Mouse (Mus musculus) forebrain, embryonic 14.5 days (tissue): ENCODE data around the gene Slc13a5. TPM values are rescaled to one million over a fixed set of nuclear protein-coding genes. Genes with fewer than 3 reads are reported as not detected.
A peak's percentile ranks its signal among the peaks of the same experiment; 100 is the strongest.

Source experiments
- ATAC-seq: fragments of 200-750 bp; cut with Nextera tagmentation; 2 replicates; pipeline ENCODE4 v1.8.0; 2017; ENCODE audit warnings: mild to moderate bottlenecking, moderate library complexity
- DNase-seq: peaks from one replicate; pipeline ENCODE4 v3.0.0-alpha.2; 2015; ENCODE audit warnings: low spot score
- H3K27ac ChIP-seq: fragments of 300-500 bp; sonication (generic); 2 replicates; pipeline ENCODE4 v1.5.1; 2014; ENCODE audit warnings: low read depth, mild to moderate bottlenecking, control low read depth, low read length, moderate library complexity
- H3K27me3 ChIP-seq: fragments of 300-500 bp; sonication (generic); replicated peaks from 2 replicates; pipeline ENCODE4 v1.6.1; 2014; ENCODE audit warnings: low read length, control low read depth, mixed read lengths; ENCODE audit not compliant: control insufficient read depth, insufficient read depth
- H3K36me3 ChIP-seq: fragments of 300-500 bp; sonication (generic); 2 replicates; pipeline ENCODE4 v1.6.1; 2014; ENCODE audit warnings: low read length, control low read depth; ENCODE audit not compliant: control insufficient read depth, insufficient read depth
- H3K4me1 ChIP-seq: fragments of 300-500 bp; sonication (generic); 2 replicates; pipeline ENCODE4 v1.6.1; 2014; ENCODE audit warnings: antibody characterized with exemption, low read length, control low read depth; ENCODE audit not compliant: control insufficient read depth, insufficient read depth
- H3K4me2 ChIP-seq: fragments of 300-500 bp; sonication (generic); 2 replicates; pipeline ENCODE4 v1.6.1; 2014; ENCODE audit warnings: mild to moderate bottlenecking, control low read depth, low read length
- H3K4me3 ChIP-seq: fragments of 300-500 bp; sonication (generic); 2 replicates; pipeline ENCODE4 v1.5.1; 2014; ENCODE audit warnings: low read depth, low read length, control low read depth
- H3K9ac ChIP-seq: fragments of 300-500 bp; sonication (generic); 2 replicates; pipeline ENCODE4 v1.6.1; 2014; ENCODE audit warnings: mild to moderate bottlenecking, low read length, control low read depth, moderate library complexity
- H3K9me3 ChIP-seq: fragments of 300-500 bp; sonication (generic); replicated peaks from 2 replicates; pipeline ENCODE4 v1.6.1; 2016; ENCODE audit warnings: low read length, control low read depth, mixed read lengths; ENCODE audit not compliant: control insufficient read depth
- WGBS: fragments of 180-500 bp; shearing (Covaris S2); extraction: QIAGEN DNeasy Blood & Tissue Kit; methylation state at CpG from one replicate; pipeline ENCODE4 v1.1.7; 2014; 5-methylcytosine and 5-hydroxymethylcytosine counted together
- polyA plus RNA-seq: library from polyadenylated mRNA; unstranded; fragments of >200 nt; fragmentation: Nextera tagmentation; extraction: Ambion mirVana; gene quantifications from 2 replicates; pipeline ENCODE4 v1.2.1, GENCODE M21; 2014

Gene Slc13a5
- 0.24 and 0.51 TPM in 2 replicates for polyA plus RNA-seq

GRCm38 (mm10) chr11:72266960-72267560, at the start of gene Slc13a5:
Slc13a5 (minus strand) TSS chr11:72267222.
- WGBS: 1% methylated on average over 36 of the region's 36 CpGs
- H3K4me3 ChIP-seq: peak within 1 kb of the TSS; percentile 37
- no peak for DNase-seq
- peaks cover 6% of the 10 kb centered on the region; the same call in 1 of the 2 replicates for H3K4me1 ChIP-seq
- peak within 1 kb of the TSS; percentile 77 for H3K4me2 ChIP-seq
- H3K9me3 ChIP-seq: no peaks in the 10 kb centered on the region
- H3K9ac ChIP-seq: peak within 1 kb of the TSS; percentile 56
- peaks cover 18% of the 10 kb centered on the region for H3K27me3 ChIP-seq
- ATAC-seq: no peak; the same call in 1 of the 2 replicates
- H3K27ac ChIP-seq: no peak within 1 kb of the TSS
- no peaks in the 10 kb centered on the region for H3K36me3 ChIP-seq

GRCm38 (mm10) chr11:72314151-72314895, 47.3 kb upstream of the Slc13a5 start, which contains the start of gene Fbxo39:
Fbxo39 (plus strand) TSS chr11:72314444.
- peak within 1 kb of the TSS; percentile 21 for H3K9ac ChIP-seq
- H3K4me1 ChIP-seq: no peaks in the 10 kb centered on the region
- no peaks in the 10 kb centered on the region for H3K9me3 ChIP-seq
- peaks cover 12% of the 10 kb centered on the region for H3K27me3 ChIP-seq
- ATAC-seq (no peak), DNase-seq (peak; percentile 11)
- H3K4me3 ChIP-seq: peak within 1 kb of the TSS; percentile 11; the same call in 1 of the 2 replicates
- no peak within 1 kb of the TSS for H3K27ac ChIP-seq
- H3K36me3 ChIP-seq: no peaks in the 10 kb centered on the region
- peak within 1 kb of the TSS; percentile 42 for H3K4me2 ChIP-seq
- WGBS: 11% methylated on average over 40 of the region's 42 CpGs

- Histone ChIP-seq H3K4me3 (no peak overlapping the region), H3K4me2 (no peak overlapping the region), H3K27me3 (peaks cover 12% of the 10 kb centered on the region), H3K36me3 (no peaks in the 10 kb centered on the region), H3K27ac (no peak overlapping the region), H3K4me1 (no peaks in the 10 kb centered on the region), H3K9ac (no peak overlapping the region), H3K9me3 (no peaks in the 10 kb centered on the region)
- 85% methylated on average over 10 of the region's 10 CpGs for WGBS
- ATAC-seq: no peak
- no peak for DNase-seq
Measured at GRCm38 (mm10) chr11:72311355-72312001, 44.5 kb upstream of the Slc13a5 start.

GRCm38 (mm10) chr11:72310491-72310890, 43.5 kb upstream of the Slc13a5 start:
- no peaks in the 10 kb centered on the region for H3K4me1 ChIP-seq
- 86% methylated on average over 4 of the region's 4 CpGs for WGBS
- DNase-seq: no peak
- no peaks in the 10 kb centered on the region for H3K36me3 ChIP-seq
- H3K9me3 ChIP-seq: no peaks in the 10 kb centered on the region
- no peak overlapping the region for H3K9ac ChIP-seq
- no peak overlapping the region for H3K27ac ChIP-seq
- no peak overlapping the region for H3K4me3 ChIP-seq
- ATAC-seq: no peak
- H3K4me2 ChIP-seq: no peak overlapping the region
- H3K27me3 ChIP-seq: peaks cover 12% of the 10 kb centered on the region

GRCm38 (mm10) chr11:72308982-72309381, 42.0 kb upstream of the Slc13a5 start:
- DNase-seq (no peak), ATAC-seq (no peak)
- Histone ChIP-seq H3K9ac (no peak overlapping the region), H3K9me3 (no peaks in the 10 kb centered on the region), H3K4me2 (no peak overlapping the region), H3K27me3 (peaks cover 2% of the 10 kb centered on the region; the same call in 1 of the 2 replicates), H3K4me1 (no peaks in the 10 kb centered on the region), H3K4me3 (no peak overlapping the region), H3K27ac (no peak overlapping the region), H3K36me3 (no peaks in the 10 kb centered on the region)
- 89% methylated on average over 2 of the region's 2 CpGs for WGBS

GRCm38 (mm10) chr11:72307461-72307860, 40.4 kb upstream of the Slc13a5 start:
- DNase-seq (no peak), ATAC-seq (no peak)
- Histone ChIP-seq H3K9me3 (no peaks in the 10 kb centered on the region), H3K4me1 (no peaks in the 10 kb centered on the region), H3K4me2 (no peak overlapping the region), H3K27me3 (no peaks in the 10 kb centered on the region), H3K27ac (no peak overlapping the region), H3K9ac (no peak overlapping the region), H3K36me3 (no peaks in the 10 kb centered on the region), H3K4me3 (no peak overlapping the region)
- WGBS: 81% methylated on average over 5 of the region's 5 CpGs

GRCm38 (mm10) chr11:72302230-72302629, 35.2 kb upstream of the Slc13a5 start:
- no peak for DNase-seq
- no peak overlapping the region for H3K4me2 ChIP-seq
- 71% methylated on average over 7 of the region's 7 CpGs for WGBS

GRCm38 (mm10) chr11:72301334-72301733, 34.3 kb upstream of the Slc13a5 start, which contains the start of gene Xaf1:
Xaf1 (plus strand) TSS chr11:72301629.
- no peak within 1 kb of the TSS for H3K27ac ChIP-seq
- no peaks in the 10 kb centered on the region for H3K9me3 ChIP-seq
- ATAC-seq (no peak), DNase-seq (no peak)
- H3K4me3 ChIP-seq: no peak within 1 kb of the TSS
- no peaks in the 10 kb centered on the region for H3K36me3 ChIP-seq
- no peak within 1 kb of the TSS for H3K4me2 ChIP-seq
- WGBS: 33% methylated on average over 6 of the region's 6 CpGs
- H3K9ac ChIP-seq: no peak within 1 kb of the TSS
- H3K27me3 ChIP-seq: no peaks in the 10 kb centered on the region
- H3K4me1 ChIP-seq: no peaks in the 10 kb centered on the region

More at GRCm38 (mm10) chr11:72302230-72302629, 35.2 kb upstream of the Slc13a5 start:
- no peaks in the 10 kb centered on the region for H3K4me1 ChIP-seq
- H3K36me3 ChIP-seq: no peaks in the 10 kb centered on the region
- no peaks in the 10 kb centered on the region for H3K9me3 ChIP-seq
- no peak overlapping the region for H3K9ac ChIP-seq
- no peak overlapping the region for H3K27ac ChIP-seq
- H3K27me3 ChIP-seq: no peaks in the 10 kb centered on the region
- ATAC-seq: no peak
- H3K4me3 ChIP-seq: no peak overlapping the region
